In genomic region chr2:52846506-52846905, GRCm38 (mm10) we compare ENCODE assay signal across 16 mouse cellular contexts.
"Had no signal": no experiment of that assay in that cellular context is flagged by ENCODE, and none has a peak within 500 bp of the region (broad histone marks: within the 10 kb centered on the region; RNA-seq: fewer than 3 reads in every experiment).

No protein-coding gene starts in this region.

- H3K4me3 ChIP-seq: neural tube, embryonic 13.5 days; neural tube, embryonic 15.5 days; stomach, embryonic 15.5 days had no signal

- H3K36me3 ChIP-seq: neural tube, embryonic 13.5 days; neural tube, embryonic 15.5 days; stomach, embryonic 15.5 days had no signal

- H3K9ac ChIP-seq: neural tube, embryonic 13.5 days; neural tube, embryonic 15.5 days; stomach, embryonic 15.5 days had no signal

- H3K4me2 ChIP-seq: neural tube, embryonic 13.5 days; neural tube, embryonic 15.5 days; stomach, embryonic 15.5 days had no signal

- H3K9me3 ChIP-seq: neural tube, embryonic 13.5 days; neural tube, embryonic 15.5 days; stomach, embryonic 15.5 days had no signal

- DNase-seq: retina, postnatal 1 day; right cerebral cortex, adult 18-20 months; right cerebral cortex, postnatal 14 days; right cerebral cortex, postnatal 25 days; right cerebral cortex, postnatal 4 days; spleen, adult 18-20 months; thymus, adult 18-20 months; thymus, adult 2 months; thymus, postnatal 14 days; thymus, postnatal 25 days; thymus, postnatal 36 days; thymus, postnatal 4 days had no signal

- H3K27me3 ChIP-seq: neural tube, embryonic 13.5 days; neural tube, embryonic 15.5 days; stomach, embryonic 15.5 days had no signal

- H3K27ac ChIP-seq: neural tube, embryonic 13.5 days; neural tube, embryonic 15.5 days; stomach, embryonic 15.5 days; stomach, postnatal 0 days had no signal

- H3K4me1 ChIP-seq: neural tube, embryonic 13.5 days; neural tube, embryonic 15.5 days; stomach, embryonic 15.5 days had no signal
